Mouse (Mus musculus): Measurements from ENCODE around the gene Spsb1. TPM values are rescaled to one million over a fixed set of nuclear protein-coding genes. Genes with fewer than 3 reads are reported as not detected.

The Spsb1 gene
- polyA plus RNA-seq, 1 experiment from 2014 or later, result 23.3 TPM

- ATAC-seq, result no peak
- no peak for TF ChIP-seq CTCF (IDR thresholded peaks at IDR 0.05)
- DNase-seq (ENCODE audit: low read depth, low spot score), result no peak
- CTCF ChIA-PET, result interaction anchor here (1.1 kb wide), 1 partner anchor 10 kb away, joined by 3 read pairs; no protein-coding TSS in a partner anchor
- POLR2A ChIA-PET, result no interaction called here
- no peaks in the 10 kb centered on the region for H3K27me3 ChIP-seq
- in situ Hi-C loops (cut with MboI; ENCODE audit: low pct_unique_long_range_greater_than_20kb), result no loop called here
Measured at GRCm38 (mm10) chr4:149872236-149872635, 82.6 kb downstream of the Spsb1 start.

- ATAC-seq, result no peak
- POLR2A ChIA-PET, result interaction anchor here (0.9 kb wide), 1 partner anchor 25 kb away, joined by 3 read pairs; no protein-coding TSS in a partner anchor
Measured at GRCm38 (mm10) chr4:149871582-149871981, 83.3 kb downstream of the Spsb1 start.

GRCm38 (mm10) chr4:149871014-149871413, 83.8 kb downstream of the Spsb1 start:
- no peak for TF ChIP-seq CTCF (IDR thresholded peaks at IDR 0.05)
- CTCF ChIA-PET, result no interaction called here
- in situ Hi-C loops (cut with MboI; ENCODE audit: low pct_unique_long_range_greater_than_20kb), result no loop called here
- H3K27me3 ChIP-seq, result no peaks in the 10 kb centered on the region
- no peak for DNase-seq (ENCODE audit: low read depth, low spot score)
- no peak for ATAC-seq
- POLR2A ChIA-PET, result interaction anchor here (0.9 kb wide), 1 partner anchor 24 kb away, joined by 3 read pairs; no protein-coding TSS in a partner anchor

More at GRCm38 (mm10) chr4:149871582-149871981, 83.3 kb downstream of the Spsb1 start:
- DNase-seq (ENCODE audit: low read depth, low spot score), result no peak
- in situ Hi-C loops (cut with MboI; ENCODE audit: low pct_unique_long_range_greater_than_20kb), result no loop called here
- CTCF ChIA-PET, result no interaction called here
- no peak for TF ChIP-seq CTCF (IDR thresholded peaks at IDR 0.05)
- no peaks in the 10 kb centered on the region for H3K27me3 ChIP-seq

- ChIA-PET CTCF (interaction anchor here (1.4 kb wide), 1 partner anchor 34 kb away, joined by 3 read pairs; no protein-coding TSS in a partner anchor), POLR2A (no interaction called here)
- in situ Hi-C loops (cut with MboI; ENCODE audit: low pct_unique_long_range_greater_than_20kb), result no loop called here
- ATAC-seq (no peak), DNase-seq (ENCODE audit: low read depth, low spot score) (no peak)
- no peak for TF ChIP-seq CTCF (IDR thresholded peaks at IDR 0.05)
- H3K27me3 ChIP-seq, result no peaks in the 10 kb centered on the region
Measured at GRCm38 (mm10) chr4:149870412-149870811, 84.4 kb downstream of the Spsb1 start.

DNA sequence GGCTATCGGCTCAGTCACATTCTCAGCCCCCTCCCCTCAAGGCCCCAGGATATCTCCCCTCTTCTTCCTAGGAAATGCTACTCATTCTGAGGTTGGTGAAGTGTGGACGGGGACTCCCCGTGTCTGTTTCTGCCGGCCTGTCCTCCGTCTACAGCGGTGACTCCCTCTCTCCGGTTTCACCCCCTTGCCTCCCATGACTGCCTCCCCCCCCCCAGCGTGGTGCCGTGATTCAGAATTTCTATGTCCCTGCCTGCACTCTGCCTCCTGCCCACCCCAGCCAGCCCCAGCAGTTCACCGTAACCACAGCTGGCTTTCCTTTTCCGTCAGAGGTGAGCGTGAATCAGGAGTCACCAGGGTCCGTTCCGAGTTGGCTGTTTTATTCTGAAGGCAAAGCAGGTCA, 86.1 kb downstream of the Spsb1 start:
- no peak for TF ChIP-seq CTCF (IDR thresholded peaks at IDR 0.05)
- in situ Hi-C loops (cut with MboI; ENCODE audit: low pct_unique_long_range_greater_than_20kb), result no loop called here
- DNase-seq (ENCODE audit: low read depth, low spot score) (peak; percentile 83), ATAC-seq (peak; percentile 72)
- H3K27me3 ChIP-seq, result no peaks in the 10 kb centered on the region
- ChIA-PET CTCF (no interaction called here), POLR2A (no interaction called here)

GRCm38 (mm10) chr4:149868009-149868408, 86.8 kb downstream of the Spsb1 start:
- POLR2A ChIA-PET, result no interaction called here
- no peak for DNase-seq (ENCODE audit: low read depth, low spot score)

DNA sequence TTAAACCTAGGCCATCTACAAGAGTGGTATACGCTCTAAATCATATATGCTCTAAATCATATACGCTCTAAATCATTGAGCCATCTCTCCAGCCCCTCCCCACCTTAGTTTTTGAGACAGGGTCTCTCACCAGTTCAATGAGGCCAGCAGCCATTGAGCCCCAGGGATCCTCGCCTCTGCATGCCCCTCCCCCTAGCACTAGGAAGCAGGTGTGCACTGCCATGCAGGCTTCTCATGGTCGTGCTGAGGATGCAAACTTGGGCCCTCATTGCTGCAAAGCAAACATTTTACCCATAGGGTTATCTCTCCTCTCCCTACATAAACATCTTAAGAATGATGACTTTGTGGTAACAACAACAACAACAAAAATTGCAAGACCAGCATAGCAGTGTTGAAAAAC, 87.5 kb downstream of the Spsb1 start:
- in situ Hi-C loops (cut with MboI; ENCODE audit: low pct_unique_long_range_greater_than_20kb), result no loop called here
- no peak for TF ChIP-seq CTCF (IDR thresholded peaks at IDR 0.05)
- CTCF ChIA-PET, result no interaction called here
- no peaks in the 10 kb centered on the region for H3K27me3 ChIP-seq
- POLR2A ChIA-PET, result no interaction called here
- DNase-seq (ENCODE audit: low read depth, low spot score), result no peak
- no peak for ATAC-seq

More at GRCm38 (mm10) chr4:149868009-149868408, 86.8 kb downstream of the Spsb1 start:
- ATAC-seq, result no peak
- in situ Hi-C loops (cut with MboI; ENCODE audit: low pct_unique_long_range_greater_than_20kb), result no loop called here
- TF ChIP-seq CTCF (IDR thresholded peaks at IDR 0.05), result no peak
- H3K27me3 ChIP-seq, result no peaks in the 10 kb centered on the region
- CTCF ChIA-PET, result no interaction called here

DNA sequence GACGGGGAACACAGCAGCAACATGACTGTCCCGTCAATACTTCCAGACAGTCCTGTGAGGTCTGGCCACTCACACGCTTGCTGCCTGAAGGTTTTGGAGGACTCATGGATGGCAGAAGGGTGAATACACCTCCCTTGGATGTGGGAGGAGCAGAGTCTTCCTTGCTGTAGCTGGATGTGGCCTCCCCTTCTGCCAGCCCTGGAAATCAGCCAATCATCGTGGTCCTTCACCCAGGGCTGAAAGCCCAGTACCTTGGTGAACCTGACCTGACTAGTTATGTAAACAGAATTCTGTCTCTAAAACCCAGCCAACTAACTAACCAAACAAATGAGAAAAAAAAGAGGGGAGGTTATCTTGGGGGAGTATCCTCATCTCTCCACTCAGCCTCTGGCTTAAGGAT, 90.4 kb downstream of the Spsb1 start:
- no peaks in the 10 kb centered on the region for H3K27me3 ChIP-seq
- in situ Hi-C loops (cut with MboI; ENCODE audit: low pct_unique_long_range_greater_than_20kb), result no loop called here
- no peak for TF ChIP-seq CTCF (IDR thresholded peaks at IDR 0.05)
- POLR2A ChIA-PET, result interaction anchor here (0.5 to 0.8 kb wide), 2 partner anchors 15 to 80 kb away, joined by 3 read pairs; no protein-coding TSS in a partner anchor
- ATAC-seq (no peak), DNase-seq (ENCODE audit: low read depth, low spot score) (no peak)
- CTCF ChIA-PET, result interaction anchor here (1.1 kb wide), 1 partner anchor 18 kb away, joined by 7 read pairs; no protein-coding TSS in a partner anchor

GRCm38 (mm10) chr4:149863522-149863921, 91.3 kb downstream of the Spsb1 start:
- DNase-seq (ENCODE audit: low read depth, low spot score), result no peak
- ChIA-PET POLR2A (no interaction called here), CTCF (interaction anchor here (1.1 kb wide), 1 partner anchor 17 kb away, joined by 7 read pairs; no protein-coding TSS in a partner anchor)
- no peaks in the 10 kb centered on the region for H3K27me3 ChIP-seq
- TF ChIP-seq CTCF (IDR thresholded peaks at IDR 0.05), result no peak
- ATAC-seq, result no peak
- in situ Hi-C loops (cut with MboI; ENCODE audit: low pct_unique_long_range_greater_than_20kb), result no loop called here

DNA sequence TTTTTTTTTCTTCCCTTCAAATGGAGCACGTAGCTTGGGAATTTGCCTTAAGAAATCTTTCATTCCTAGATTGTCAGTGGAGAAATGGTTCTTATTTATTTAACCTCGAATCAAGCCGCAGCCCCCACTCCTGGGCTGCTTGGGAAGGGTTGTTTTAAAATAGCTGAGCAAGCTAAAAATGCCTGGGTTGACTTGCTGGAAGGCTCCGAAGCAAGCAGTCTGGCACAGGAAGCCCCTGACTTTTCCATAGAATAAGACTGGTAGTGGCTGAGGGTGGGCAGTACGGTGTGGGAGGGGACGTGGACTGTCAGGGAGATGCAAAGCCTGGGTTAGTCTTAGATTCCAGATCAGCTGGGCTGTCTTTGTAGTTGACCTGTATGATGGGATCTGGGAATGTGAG, 94.5 kb downstream of the Spsb1 start:
- POLR2A ChIA-PET, result interaction anchor here (0.7 kb wide), 1 partner anchor 92 kb away, joined by 3 read pairs; no protein-coding TSS in a partner anchor
- CTCF ChIA-PET, result no interaction called here
- ATAC-seq, result no peak
- TF ChIP-seq CTCF (IDR thresholded peaks at IDR 0.05), result no peak
- no peaks in the 10 kb centered on the region for H3K27me3 ChIP-seq
- in situ Hi-C loops (cut with MboI; ENCODE audit: low pct_unique_long_range_greater_than_20kb), result no loop called here
- DNase-seq (ENCODE audit: low read depth, low spot score), result no peak

DNA sequence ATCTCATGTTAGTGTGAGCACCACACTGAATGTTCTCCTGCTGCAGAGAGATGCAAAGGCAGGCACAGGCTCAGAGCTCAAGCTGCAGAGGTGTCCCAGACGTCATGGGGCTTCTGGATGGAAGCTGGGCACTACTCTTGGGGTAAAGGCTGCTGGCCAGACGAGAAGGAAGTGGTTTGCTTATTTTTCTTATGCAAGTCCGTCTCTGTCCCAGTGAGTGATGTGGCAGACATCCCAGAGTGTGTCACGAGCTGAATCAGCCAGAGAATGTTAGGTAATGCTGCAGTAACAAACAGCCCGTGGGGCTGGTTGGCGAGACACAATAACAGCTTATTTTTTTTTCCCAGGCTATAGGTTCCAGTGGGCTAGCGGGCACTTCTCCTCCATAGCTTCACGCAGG, 96.3 kb downstream of the Spsb1 start:
- CTCF ChIA-PET, result no interaction called here
- POLR2A ChIA-PET, result no interaction called here
- no peak for DNase-seq (ENCODE audit: low read depth, low spot score)
- H3K27me3 ChIP-seq, result no peaks in the 10 kb centered on the region
- in situ Hi-C loops (cut with MboI; ENCODE audit: low pct_unique_long_range_greater_than_20kb), result no loop called here
- no peak for TF ChIP-seq CTCF (IDR thresholded peaks at IDR 0.05)
- ATAC-seq, result no peak

GRCm38 (mm10) chr4:149858097-149858496, 96.7 kb downstream of the Spsb1 start:
- DNase-seq (ENCODE audit: low read depth, low spot score) (no peak), ATAC-seq (no peak)
- TF ChIP-seq CTCF (IDR thresholded peaks at IDR 0.05), result no peak
- POLR2A ChIA-PET, result no interaction called here
- in situ Hi-C loops (cut with MboI; ENCODE audit: low pct_unique_long_range_greater_than_20kb), result no loop called here
- no peaks in the 10 kb centered on the region for H3K27me3 ChIP-seq
- CTCF ChIA-PET, result no interaction called here
